Mouse (Mus musculus) lung, embryonic 14.5 days (tissue): ENCODE measurements at regions not wholly inside any gene's neighbourhood (a gene's known extent, or its start where the extent isn't known, plus 50 kb on each side); places are given as distances from the start of the nearest gene placed in this dataset.

Source experiments
- ATAC-seq: fragments of 200-750 bp; cut with Nextera tagmentation; 2 replicates; pipeline ENCODE4 v1.8.0; 2017; ENCODE audit warnings: mild to moderate bottlenecking, moderate TSS enrichment, moderate library complexity; ENCODE audit not compliant: insufficient read depth
- DNase-seq: peaks from one replicate; pipeline ENCODE4 v3.0.0-alpha.2; 2015
- H3K27ac ChIP-seq: fragments of 300-500 bp; sonication (generic); 2 replicates; pipeline ENCODE4 v1.5.1; 2014; ENCODE audit warnings: low read depth, mild to moderate bottlenecking, moderate library complexity
- H3K27me3 ChIP-seq: fragments of 300-500 bp; sonication (generic); 2 replicates; pipeline ENCODE4 v1.6.1; 2014; ENCODE audit warnings: low read length, control low read depth; ENCODE audit not compliant: insufficient read depth
- H3K36me3 ChIP-seq: fragments of 300-500 bp; sonication (generic); 2 replicates; pipeline ENCODE4 v1.6.1; 2014; ENCODE audit warnings: control low read depth; ENCODE audit not compliant: insufficient read depth
- H3K4me1 ChIP-seq: fragments of 300-500 bp; sonication (generic); 2 replicates; pipeline ENCODE4 v1.6.1; 2014; ENCODE audit warnings: antibody characterized with exemption, control low read depth; ENCODE audit not compliant: insufficient read depth
- H3K4me2 ChIP-seq: fragments of 300-500 bp; sonication (generic); 2 replicates; pipeline ENCODE4 v1.6.1; 2014; ENCODE audit warnings: mild to moderate bottlenecking
- H3K4me3 ChIP-seq: fragments of 300-500 bp; sonication (generic); 2 replicates; pipeline ENCODE4 v1.5.1; 2014; ENCODE audit warnings: low read depth, low read length
- H3K9ac ChIP-seq: fragments of 300-500 bp; sonication (generic); 2 replicates; pipeline ENCODE4 v1.6.1; 2014
- H3K9me3 ChIP-seq: fragments of 300-500 bp; sonication (generic); 2 replicates; pipeline ENCODE4 v1.6.1; 2016; ENCODE audit warnings: low read depth, low read length, control low read depth
- CTCF ChIP-seq: IDR thresholded peaks from 2 replicates; pipeline ENCODE4 v1.5.1; 2016; ENCODE audit warnings: antibody characterized with exemption, low read depth
- WGBS: fragments of 180-500 bp; shearing (Covaris S2); extraction: QIAGEN DNeasy Blood & Tissue Kit; methylation state at CpG from one replicate; pipeline ENCODE4 v1.1.7; 2014; 5-methylcytosine and 5-hydroxymethylcytosine counted together

- DNase-seq: peak; percentile 62
- Histone ChIP-seq H3K27ac (no peak overlapping the region), H3K9me3 (no peaks in the 10 kb centered on the region), H3K4me1 (peaks cover 10% of the 10 kb centered on the region; the same call in 1 of the 2 replicates), H3K9ac (no peak overlapping the region), H3K27me3 (no peaks in the 10 kb centered on the region), H3K36me3 (no peaks in the 10 kb centered on the region), H3K4me2 (no peak overlapping the region), H3K4me3 (no peak overlapping the region)
- 70% methylated on average over 4 of the region's 4 CpGs for WGBS
- TF ChIP-seq CTCF: no peak
- ATAC-seq: no peak
These were observed 863.5 kb upstream of the Lrrc6 start for GRCm38 (mm10) chr15:67364099-67364756.

GRCm38 (mm10) chr15:67361012-67361571 is 860.4 kb upstream of the Lrrc6 start:
- ATAC-seq: peak; percentile 77
- Histone ChIP-seq H3K36me3 (no peaks in the 10 kb centered on the region), H3K9me3 (no peaks in the 10 kb centered on the region), H3K4me1 (peaks cover 10% of the 10 kb centered on the region; the same call in 1 of the 2 replicates), H3K27ac (peak overlapping the region; percentile 69; the same call in 1 of the 2 replicates), H3K27me3 (no peaks in the 10 kb centered on the region), H3K9ac (no peak overlapping the region), H3K4me2 (no peak overlapping the region), H3K4me3 (no peak overlapping the region)
- peak; percentile 39 for DNase-seq
- 0% methylated on average over 1 of the region's 1 CpGs for WGBS
- TF ChIP-seq CTCF: no peak

GRCm38 (mm10) chr15:67357867-67358266 is 857.2 kb upstream of the Lrrc6 start:
- Histone ChIP-seq H3K4me2 (no peak overlapping the region), H3K36me3 (no peaks in the 10 kb centered on the region), H3K27me3 (no peaks in the 10 kb centered on the region), H3K4me3 (no peak overlapping the region), H3K9me3 (no peaks in the 10 kb centered on the region), H3K9ac (no peak overlapping the region), H3K27ac (no peak overlapping the region), H3K4me1 (peaks cover 10% of the 10 kb centered on the region; the same call in 1 of the 2 replicates)
- no peak for DNase-seq
- 0 out of 2 replicates have a peak, but pooled peaks have one; percentile 4 for ATAC-seq
- 84% methylated on average over 3 of the region's 3 CpGs for WGBS
- TF ChIP-seq CTCF: no peak

- TF ChIP-seq CTCF: no peak
- Histone ChIP-seq H3K9me3 (no peaks in the 10 kb centered on the region), H3K4me3 (no peak overlapping the region), H3K9ac (no peak overlapping the region), H3K27me3 (no peaks in the 10 kb centered on the region), H3K36me3 (no peaks in the 10 kb centered on the region), H3K27ac (no peak overlapping the region), H3K4me2 (no peak overlapping the region), H3K4me1 (peaks cover under 1% of the 10 kb centered on the region; the same call in 1 of the 2 replicates)
- ATAC-seq (no peak), DNase-seq (no peak)
These were observed 854.6 kb upstream of the Lrrc6 start for GRCm38 (mm10) chr15:67355334-67355733.

- Histone ChIP-seq H3K27ac (no peak overlapping the region), H3K4me2 (no peak overlapping the region), H3K9me3 (no peaks in the 10 kb centered on the region), H3K36me3 (no peaks in the 10 kb centered on the region), H3K9ac (no peak overlapping the region), H3K4me3 (no peak overlapping the region), H3K27me3 (no peaks in the 10 kb centered on the region), H3K4me1 (no peaks in the 10 kb centered on the region)
- DNase-seq (no peak), ATAC-seq (no peak)
- no peak for TF ChIP-seq CTCF
These were observed 854.0 kb upstream of the Lrrc6 start for GRCm38 (mm10) chr15:67354598-67355159.

GRCm38 (mm10) chr15:67349501-67349900 is 848.8 kb upstream of the Lrrc6 start:
- Histone ChIP-seq H3K4me2 (no peak overlapping the region), H3K27me3 (no peaks in the 10 kb centered on the region), H3K9me3 (no peaks in the 10 kb centered on the region), H3K4me3 (no peak overlapping the region), H3K4me1 (no peaks in the 10 kb centered on the region), H3K27ac (no peak overlapping the region), H3K9ac (no peak overlapping the region), H3K36me3 (no peaks in the 10 kb centered on the region)
- DNase-seq (no peak), ATAC-seq (no peak)
- WGBS: 80% methylated on average over 4 of the region's 4 CpGs
- no peak for TF ChIP-seq CTCF
